Mouse (Mus musculus): ENCODE data around the gene Gpc6.

Gene Gpc6

DNA sequence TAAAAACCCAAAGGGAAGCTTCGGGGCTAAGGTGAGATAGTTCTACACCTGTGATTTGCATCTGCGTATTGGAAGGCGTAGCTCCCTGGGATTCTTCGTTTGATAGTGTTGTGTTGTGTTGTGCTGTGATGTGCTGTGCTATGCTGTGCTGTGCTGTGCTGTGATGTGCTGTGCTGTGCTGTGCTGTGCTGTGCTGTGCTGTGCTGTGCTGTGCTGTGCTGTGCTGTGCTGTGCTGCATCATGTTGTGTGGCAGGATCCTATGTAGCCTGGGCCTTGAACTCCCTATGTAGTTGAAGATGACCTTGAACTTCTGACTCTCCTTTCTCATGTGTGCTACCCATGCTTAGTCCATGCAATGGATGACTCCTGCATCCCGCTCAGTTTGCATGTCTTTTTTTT is 994.5 kb downstream of the Gpc6 start:
- no peak for DNase-seq (ENCODE audit: low spot score in 2 of 2)

- no peak for DNase-seq (ENCODE audit: low spot score in 2 of 2)
Measured at GRCm38 (mm10) chr14:117921393-117922014, 996.4 kb downstream of the Gpc6 start.

DNA sequence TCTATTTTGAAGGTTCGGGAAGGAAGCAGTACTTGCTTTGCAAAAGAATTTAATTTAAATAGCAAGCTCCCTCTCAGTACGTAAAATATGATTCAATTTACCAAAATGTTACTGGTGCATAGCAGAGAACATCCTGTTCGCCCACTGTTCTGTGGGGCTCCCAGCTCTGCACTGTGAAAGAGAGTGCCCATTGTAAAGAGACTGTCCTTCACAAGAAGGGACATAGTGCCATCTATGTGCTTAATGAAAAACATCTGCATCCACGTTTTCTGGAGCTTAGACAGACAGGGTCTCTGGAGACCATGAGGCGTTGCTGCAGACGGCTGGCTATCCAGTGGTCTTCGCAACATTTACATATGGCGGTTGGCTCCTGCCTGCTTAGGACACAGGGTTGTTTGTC is 998.6 kb downstream of the Gpc6 start:
- DNase-seq (ENCODE audit: low spot score in 2 of 2) = no peak

DNA sequence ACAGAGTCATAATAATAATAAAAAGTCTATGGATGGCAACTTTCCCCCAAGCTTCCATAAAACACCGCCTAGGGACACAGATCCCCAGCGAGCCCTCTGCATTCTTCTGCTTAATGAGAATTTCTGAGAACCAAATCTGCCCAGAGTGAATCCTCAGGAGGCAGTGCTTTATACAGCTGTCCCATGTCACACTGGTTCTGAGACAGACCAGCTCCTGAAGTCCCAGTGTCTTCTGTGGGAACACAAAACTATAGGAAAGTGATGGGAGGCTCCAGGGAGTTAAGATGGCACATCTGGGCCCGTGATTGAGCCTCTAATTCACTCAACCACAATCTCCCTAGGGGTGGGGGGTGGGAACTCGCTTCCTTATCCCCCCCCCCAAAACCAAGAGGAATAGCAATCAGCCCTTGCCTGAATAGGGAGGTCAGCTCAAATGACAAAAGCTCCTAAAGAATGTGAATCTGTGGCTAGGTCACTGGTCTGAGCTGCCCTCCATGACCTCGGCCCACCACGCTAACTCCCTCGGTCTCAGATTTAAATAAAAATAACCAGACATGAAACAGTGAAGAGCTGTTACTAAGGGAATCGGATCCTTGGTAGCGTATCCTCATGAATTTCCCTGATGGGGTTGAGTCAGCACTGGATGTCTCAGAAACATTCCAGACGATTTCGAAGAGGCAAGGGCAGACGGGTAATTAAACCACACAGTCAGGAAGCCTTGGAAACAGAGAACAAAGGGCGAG is 1005.2 kb downstream of the Gpc6 start:
- DNase-seq (ENCODE audit: low spot score in 2 of 2) = no peak

GRCm38 (mm10) chr14:117930848-117931816 is 1006.0 kb downstream of the Gpc6 start:
- no peak for DNase-seq (ENCODE audit: low spot score in 2 of 2)

DNA sequence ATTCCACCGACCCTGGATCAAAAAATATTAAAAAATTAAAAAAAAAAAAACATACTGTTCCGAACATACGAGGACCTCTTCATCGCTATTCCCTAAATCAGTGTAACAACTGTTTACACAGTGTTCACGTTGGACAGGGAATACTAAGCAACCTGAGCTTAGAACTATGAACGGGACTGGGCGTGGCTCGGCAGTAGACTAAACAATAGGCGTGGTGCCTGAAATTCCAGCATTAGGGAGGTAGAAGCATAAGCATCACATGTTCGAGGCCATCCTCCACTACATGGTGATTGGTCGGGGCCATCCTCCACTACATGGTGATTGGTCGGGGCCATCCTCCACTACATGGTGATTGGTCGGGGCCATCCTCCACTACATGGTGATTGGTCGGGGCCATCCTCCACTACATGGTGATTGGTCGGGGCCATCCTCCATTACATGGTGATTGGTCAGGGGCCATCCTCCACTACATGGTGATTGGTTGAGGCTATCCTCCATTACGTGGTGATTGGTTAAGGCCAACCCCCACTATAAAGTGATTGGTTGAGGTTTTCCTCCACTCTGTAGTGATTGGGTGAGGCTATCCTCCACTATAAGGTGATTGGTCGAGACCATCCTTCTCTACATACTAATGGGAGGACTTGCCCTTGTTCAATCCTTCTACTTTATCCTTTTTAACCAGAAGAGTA is 1007.2 kb downstream of the Gpc6 start:
- no peak for DNase-seq (ENCODE audit: low spot score in 2 of 2)

DNA sequence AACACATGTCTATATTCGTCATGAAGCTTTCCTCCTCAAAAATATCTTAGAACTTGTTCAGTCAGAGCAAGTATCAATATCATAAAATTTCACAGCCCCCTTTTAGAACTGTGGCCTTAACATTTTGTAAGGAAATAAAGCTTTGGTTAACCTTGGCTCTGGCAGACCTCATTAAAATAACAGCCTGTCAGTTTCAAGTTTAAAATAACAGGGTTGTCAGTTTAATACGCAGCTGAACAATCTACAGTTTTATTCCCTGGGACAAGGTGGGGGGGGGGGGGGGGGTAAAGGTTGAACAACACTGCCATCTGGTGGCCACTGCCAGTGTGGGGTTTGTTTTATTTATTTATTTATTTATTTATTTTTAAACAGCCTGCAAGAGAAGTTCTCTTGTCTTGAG is 1013.4 kb downstream of the Gpc6 start:
- peak in 1 of 2 experiments; percentile 37 for DNase-seq (ENCODE audit: low spot score in 2 of 2)

GRCm38 (mm10) chr14:117939471-117939870 is 1014.4 kb downstream of the Gpc6 start:
- no peak for DNase-seq (ENCODE audit: low spot score in 2 of 2)

- DNase-seq (ENCODE audit: low spot score in 2 of 2) = no peak
Measured at GRCm38 (mm10) chr14:117945920-117946503, 1020.9 kb downstream of the Gpc6 start.

- no peak for DNase-seq (ENCODE audit: low spot score in 2 of 2)
Measured at GRCm38 (mm10) chr14:117951265-117951664, 1026.2 kb downstream of the Gpc6 start.

DNA sequence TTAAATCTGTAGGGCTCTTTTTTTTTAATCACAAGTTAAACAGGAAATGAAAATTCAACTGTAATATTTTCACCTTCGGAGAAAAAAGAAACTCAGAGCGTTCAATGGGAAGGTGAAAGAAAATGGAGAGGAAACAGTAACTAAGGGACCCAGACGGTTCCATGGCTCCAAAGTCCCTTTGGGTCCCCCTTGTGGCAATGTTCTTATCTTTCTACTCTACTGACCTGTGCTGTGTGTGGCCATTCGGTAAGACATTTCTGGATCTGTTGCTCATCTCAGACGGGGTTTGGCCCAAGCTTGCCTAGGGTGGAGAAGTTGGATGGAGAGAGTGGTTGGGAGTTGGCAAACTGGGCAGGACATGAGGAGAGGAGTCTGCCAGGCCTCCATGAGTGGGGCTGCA is 1026.6 kb downstream of the Gpc6 start:
- peak in 1 of 2 experiments; percentile 30 for DNase-seq (ENCODE audit: low spot score in 2 of 2)

GRCm38 (mm10) chr14:117956051-117956450 is 1030.9 kb downstream of the Gpc6 start:
- DNase-seq (ENCODE audit: low spot score in 2 of 2) = no peak

- no peak for DNase-seq (ENCODE audit: low spot score in 2 of 2)
Measured at GRCm38 (mm10) chr14:117958389-117958788, 1033.3 kb downstream of the Gpc6 start.

GRCm38 (mm10) chr14:117961267-117961666 is 1036.2 kb downstream of the Gpc6 start:
- no peak for DNase-seq (ENCODE audit: low spot score in 2 of 2)

DNA sequence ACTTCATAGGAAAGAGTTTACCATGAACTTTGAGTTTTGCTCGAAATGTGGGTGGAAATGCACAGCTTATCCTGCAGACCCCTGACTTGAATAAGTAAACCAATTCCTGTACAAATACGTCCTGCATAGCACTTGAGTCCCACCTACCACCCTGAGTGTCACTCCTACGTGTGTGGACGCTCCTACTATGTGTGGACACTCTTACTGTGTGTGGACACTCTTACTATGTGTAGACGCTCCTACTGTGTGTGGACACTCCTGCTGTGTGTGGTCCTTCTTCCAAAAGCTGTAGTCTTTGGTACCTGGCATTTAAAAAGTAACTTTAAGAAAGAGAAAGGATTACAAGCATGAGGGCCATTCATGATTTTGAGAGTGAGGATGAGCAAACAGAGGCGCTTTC is 1036.7 kb downstream of the Gpc6 start:
- DNase-seq (ENCODE audit: low spot score in 2 of 2) = no peak

GRCm38 (mm10) chr14:117962453-117962852 is 1037.3 kb downstream of the Gpc6 start:
- DNase-seq (ENCODE audit: low spot score in 2 of 2) = peak in 1 of 2 experiments; percentile 29

GRCm38 (mm10) chr14:117972576-117972975 is 1047.5 kb downstream of the Gpc6 start:
- no peak for DNase-seq (ENCODE audit: low spot score in 2 of 2)

GRCm38 (mm10) chr14:117981532-117981931 is 1056.4 kb downstream of the Gpc6 start:
- DNase-seq (ENCODE audit: low spot score in 2 of 2) = peak in 1 of 2 experiments; percentile 67

GRCm38 (mm10) chr14:117988444-117988843 is 1063.3 kb downstream of the Gpc6 start:
- DNase-seq (ENCODE audit: low spot score in 2 of 2) = no peak

- DNase-seq (ENCODE audit: low spot score in 2 of 2) = no peak
Measured at GRCm38 (mm10) chr14:117990203-117990602, 1065.1 kb downstream of the Gpc6 start.

DNA sequence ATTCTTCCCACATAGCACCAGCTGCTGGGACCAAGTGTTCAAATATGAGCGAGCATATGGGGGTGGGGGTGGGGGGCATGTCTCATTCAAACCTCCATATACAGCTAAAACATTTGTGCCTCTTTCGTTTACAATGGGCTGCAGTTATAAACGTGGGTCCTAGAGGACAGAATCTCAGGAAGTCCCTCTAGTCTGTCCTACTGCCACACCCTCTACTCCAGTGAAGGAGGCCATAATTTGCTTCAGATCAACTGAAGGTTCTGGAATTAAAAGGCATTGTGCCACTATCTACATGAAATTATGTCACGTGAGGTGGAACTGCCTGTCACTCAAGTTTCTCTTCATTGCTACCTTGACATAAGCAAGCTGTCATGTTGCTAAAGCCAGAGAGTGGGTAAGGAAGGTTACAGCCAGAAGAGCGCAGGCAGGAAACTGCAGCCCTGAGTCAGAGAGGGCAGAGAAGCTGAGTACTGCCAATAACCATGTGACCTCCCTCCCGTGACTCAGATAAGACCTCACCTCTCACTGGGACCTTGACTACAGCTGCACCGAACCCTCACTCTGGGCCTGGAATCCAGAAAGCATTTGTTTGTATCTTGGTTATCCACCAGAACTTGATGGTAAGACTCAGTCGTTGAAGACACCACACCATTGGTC is 1067.6 kb downstream of the Gpc6 start:
- no peak for DNase-seq (ENCODE audit: low spot score in 2 of 2)

Measured in cerebellum, postnatal 4 days (tissue).